Mouse (Mus musculus): ENCODE results near the gene 1700019D03Rik. TPM values are rescaled to one million over a fixed set of nuclear protein-coding genes. Genes with fewer than 3 reads are reported as not detected.
"Not testable (repeated sequence)": the region's sequence is repeated elsewhere in the genome, so short reads cannot be mapped to it uniquely, and the experiment has no call there.

The 1700019D03Rik gene
- total and polyA plus RNA-seq, 3 experiments: 1.2 to 2.0 (median 1.6) TPM

GRCm38 (mm10) chr1:52934494-52934893 is 85.5 kb downstream of the 1700019D03Rik start:
- Histone ChIP-seq H3K27me3 (ENCODE audit: control insufficient read depth, insufficient read depth, low read length) (no peaks in the 10 kb centered on the region), H3K79me2 (replicated peaks; ENCODE audit: control insufficient read depth, insufficient read depth, low read length) (no peaks in the 10 kb centered on the region), H3K27ac (no peak overlapping the region), H3K4me3 (no peak overlapping the region), H3K4me1 (ENCODE audit: control insufficient read depth, insufficient read depth, low read length) (no peaks in the 10 kb centered on the region), H3K9ac (ENCODE audit: low read depth, low read length) (no peak overlapping the region), H3K36me3 (ENCODE audit: control insufficient read depth, insufficient read depth, low read length) (no peaks in the 10 kb centered on the region)
- intact Hi-C loops (cut with DNase I): no loop called here
- no peak for DNase-seq
- TF ChIP-seq EP300 (IDR thresholded peaks at IDR 0.05; ENCODE audit: insufficient read depth, low read depth, low read length) (no peak), CTCF (IDR thresholded peaks at IDR 0.05) (no peak), POLR2A (IDR thresholded peaks at IDR 0.05; ENCODE audit: insufficient read depth, low read depth, low read length) (no peak)
- 82% methylated on average over 5 of the region's 5 CpGs for WGBS

GRCm38 (mm10) chr1:52924482-52924881 is 95.5 kb downstream of the 1700019D03Rik start:
- H3K4me3 ChIP-seq; H3K79me2 ChIP-seq (replicated peaks; ENCODE audit: control insufficient read depth, insufficient read depth, low read length); H3K27me3 ChIP-seq (ENCODE audit: control insufficient read depth, insufficient read depth, low read length); DNase-seq; H3K9ac ChIP-seq (ENCODE audit: low read depth, low read length); H3K4me1 ChIP-seq (ENCODE audit: control insufficient read depth, insufficient read depth, low read length); intact Hi-C loops (cut with DNase I); H3K36me3 ChIP-seq (ENCODE audit: control insufficient read depth, insufficient read depth, low read length); H3K27ac ChIP-seq: not testable (repeated sequence)
- WGBS: 0% methylated on average over 1 of the region's 1 CpGs

- H3K4me1 ChIP-seq (ENCODE audit: control insufficient read depth, insufficient read depth, low read length); intact Hi-C loops (cut with DNase I); H3K9ac ChIP-seq (ENCODE audit: low read depth, low read length); H3K79me2 ChIP-seq (replicated peaks; ENCODE audit: control insufficient read depth, insufficient read depth, low read length); H3K4me3 ChIP-seq; DNase-seq; H3K27me3 ChIP-seq (ENCODE audit: control insufficient read depth, insufficient read depth, low read length); H3K27ac ChIP-seq; H3K36me3 ChIP-seq (ENCODE audit: control insufficient read depth, insufficient read depth, low read length): not testable (repeated sequence)
Observed at GRCm38 (mm10) chr1:52918897-52919296, 101.1 kb downstream of the 1700019D03Rik start.

- TF ChIP-seq CTCF (IDR thresholded peaks at IDR 0.05): no peak
- H3K36me3 ChIP-seq (ENCODE audit: control insufficient read depth, insufficient read depth, low read length): no peaks in the 10 kb centered on the region
- no peaks in the 10 kb centered on the region for H3K4me1 ChIP-seq (ENCODE audit: control insufficient read depth, insufficient read depth, low read length)
- H3K4me3 ChIP-seq: no peak overlapping the region
- no peak for DNase-seq
- no peaks in the 10 kb centered on the region for H3K79me2 ChIP-seq (replicated peaks; ENCODE audit: control insufficient read depth, insufficient read depth, low read length)
- intact Hi-C loops (cut with DNase I): no loop called here
- H3K27me3 ChIP-seq (ENCODE audit: control insufficient read depth, insufficient read depth, low read length): no peaks in the 10 kb centered on the region
- 85% methylated on average over 2 of the region's 2 CpGs for WGBS
- H3K9ac ChIP-seq (ENCODE audit: low read depth, low read length): no peak overlapping the region
- no peak overlapping the region for H3K27ac ChIP-seq
Observed at GRCm38 (mm10) chr1:52916655-52917054, 103.3 kb downstream of the 1700019D03Rik start.

- DNase-seq: no peak
- Histone ChIP-seq H3K27me3 (ENCODE audit: control insufficient read depth, insufficient read depth, low read length) (no peaks in the 10 kb centered on the region), H3K79me2 (replicated peaks; ENCODE audit: control insufficient read depth, insufficient read depth, low read length) (no peaks in the 10 kb centered on the region), H3K9ac (ENCODE audit: low read depth, low read length) (no peak overlapping the region), H3K4me1 (ENCODE audit: control insufficient read depth, insufficient read depth, low read length) (no peaks in the 10 kb centered on the region), H3K27ac (no peak overlapping the region), H3K36me3 (ENCODE audit: control insufficient read depth, insufficient read depth, low read length) (no peaks in the 10 kb centered on the region), H3K4me3 (no peak overlapping the region)
- intact Hi-C loops (cut with DNase I): no loop called here
- TF ChIP-seq CTCF (IDR thresholded peaks at IDR 0.05) (no peak), POLR2A (IDR thresholded peaks at IDR 0.05; ENCODE audit: insufficient read depth, low read depth, low read length) (no peak), EP300 (IDR thresholded peaks at IDR 0.05; ENCODE audit: insufficient read depth, low read depth, low read length) (no peak)
- whole genome bisulfite sequencing: 82% methylated on average over 3 of the region's 3 CpGs
Observed at GRCm38 (mm10) chr1:52909783-52910182, 110.2 kb downstream of the 1700019D03Rik start.

- Histone ChIP-seq H3K79me2 (replicated peaks; ENCODE audit: control insufficient read depth, insufficient read depth, low read length) (no peaks in the 10 kb centered on the region; the same call in 1 of the 2 replicates), H3K36me3 (ENCODE audit: control insufficient read depth, insufficient read depth, low read length) (no peaks in the 10 kb centered on the region), H3K4me1 (ENCODE audit: control insufficient read depth, insufficient read depth, low read length) (no peaks in the 10 kb centered on the region), H3K9ac (ENCODE audit: low read depth, low read length) (no peak overlapping the region), H3K27ac (no peak overlapping the region), H3K27me3 (ENCODE audit: control insufficient read depth, insufficient read depth, low read length) (no peaks in the 10 kb centered on the region), H3K4me3 (no peak overlapping the region)
- TF ChIP-seq POLR2A (IDR thresholded peaks at IDR 0.05; ENCODE audit: insufficient read depth, low read depth, low read length): no peak
- TF ChIP-seq EP300 (IDR thresholded peaks at IDR 0.05; ENCODE audit: insufficient read depth, low read depth, low read length): no peak
- no peak for TF ChIP-seq CTCF (IDR thresholded peaks at IDR 0.05)
- intact Hi-C loops (cut with DNase I): no loop called here
- WGBS: 54% methylated on average over 2 of the region's 2 CpGs
- DNase-seq: peak in 1 of 2 experiments; percentile 3
Observed at GRCm38 (mm10) chr1:52884208-52884607, 135.8 kb downstream of the 1700019D03Rik start.

Other genes starting within 250 kb of the 1700019D03Rik start
- gene Inpp1, start 202.5 kb downstream of the 1700019D03Rik start, total RNA-seq (2021): 10 to 100 TPM; 18.3 to 20.6 TPM
- 8.9 and 12.6 TPM in 2 replicates for gene Inpp1, start 202.5 kb downstream of the 1700019D03Rik start, polyA plus RNA-seq (2012; rRNA removed)
- gene Hibch, start 175.2 kb downstream of the 1700019D03Rik start, total RNA-seq (2021): 10 to 100 TPM; 70.5 to 86.8 TPM
- 52.8 and 76.2 TPM in 2 replicates for gene Hibch, start 175.2 kb downstream of the 1700019D03Rik start, polyA plus RNA-seq (2012; rRNA removed)
- gene Mstn, start 41.5 kb upstream of the 1700019D03Rik start, total RNA-seq (2021): under 1 TPM; 0.37 to 0.43 TPM
- 0.21 and 1.4 TPM in 2 replicates for gene Mstn, start 41.5 kb upstream of the 1700019D03Rik start, polyA plus RNA-seq (2012; rRNA removed)
- gene 1700019A02Rik, start 167.5 kb upstream of the 1700019D03Rik start, total RNA-seq (2021): not detected
- not detected in 2 replicates for gene 1700019A02Rik, start 167.5 kb upstream of the 1700019D03Rik start, polyA plus RNA-seq (2012; rRNA removed)

All from heart, adult 2 months (tissue).